Mouse (Mus musculus) kidney, adult 11 months (tissue): ENCODE data around the gene Mrps21.
A peak's percentile ranks its signal among the peaks of the same experiment; 100 is the strongest.
"Not testable (repeated sequence)": the region's sequence is repeated elsewhere in the genome, so short reads cannot be mapped to it uniquely, and the experiment has no call there.

Experiments used
- DNase-seq: peaks from one replicate; pipeline ENCODE4 v3.0.0; 2022

Gene Mrps21

GRCm38 (mm10) chr3:95871392-95871867, at the start of gene Mrps21:
Gene Mrps21 (minus strand): TSS chr3:95871519.
- peak; percentile 94 for DNase-seq

- DNase-seq: not testable (repeated sequence)
Measured at GRCm38 (mm10) chr3:95920532-95920931, 49.2 kb upstream of the Mrps21 start.

GRCm38 (mm10) chr3:95916760-95917159, 45.4 kb upstream of the Mrps21 start:
- no peak for DNase-seq

DNA sequence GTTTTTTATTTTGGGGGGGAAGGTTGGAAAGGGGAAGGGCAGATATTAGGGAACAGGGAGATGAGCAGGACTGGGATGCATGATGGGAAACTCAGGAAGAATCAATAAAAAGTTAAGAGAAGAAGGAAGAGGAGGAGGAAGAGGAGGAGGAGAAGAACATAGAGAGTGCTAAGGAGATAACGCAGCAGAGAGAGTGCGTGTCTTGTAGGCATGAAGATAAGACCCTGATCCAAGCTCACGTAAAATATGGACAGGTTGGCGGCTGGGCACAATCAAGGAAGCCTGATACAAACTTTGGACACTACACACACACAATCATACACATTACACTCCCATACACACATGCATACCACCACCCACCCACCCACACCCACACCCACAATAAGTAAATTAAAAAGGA, 43.4 kb upstream of the Mrps21 start:
- DNase-seq: no peak

- DNase-seq: no peak
Measured at GRCm38 (mm10) chr3:95907613-95908012, 36.3 kb upstream of the Mrps21 start.

GRCm38 (mm10) chr3:95906860-95907259, 35.5 kb upstream of the Mrps21 start:
- no peak for DNase-seq

DNA sequence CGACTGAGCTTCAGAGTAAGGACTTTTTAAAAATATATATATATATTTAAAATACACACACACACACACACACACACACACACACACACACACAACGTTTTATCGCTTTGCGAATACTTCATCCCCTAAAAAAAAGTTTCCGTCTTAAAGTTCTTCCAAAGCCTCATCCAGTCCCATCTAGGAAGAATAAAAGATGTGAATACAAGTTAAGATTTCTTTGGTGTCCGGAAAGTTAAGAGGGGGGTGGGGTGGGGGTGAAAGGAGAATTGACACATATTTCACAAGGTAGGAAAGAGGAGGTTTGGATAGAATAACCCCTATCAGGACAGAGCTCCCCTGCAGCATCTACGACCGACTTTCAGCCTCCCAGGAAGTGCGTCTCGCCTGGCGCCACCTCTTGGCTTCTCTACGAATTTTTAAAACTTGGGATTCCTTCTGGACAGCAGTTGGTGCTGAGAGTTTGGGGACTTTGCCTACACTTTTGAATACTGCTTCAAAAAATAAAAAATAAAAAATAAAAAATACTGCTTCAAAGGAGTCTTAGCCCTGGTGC, 34.7 kb upstream of the Mrps21 start:
- DNase-seq: peak; percentile 52

DNA sequence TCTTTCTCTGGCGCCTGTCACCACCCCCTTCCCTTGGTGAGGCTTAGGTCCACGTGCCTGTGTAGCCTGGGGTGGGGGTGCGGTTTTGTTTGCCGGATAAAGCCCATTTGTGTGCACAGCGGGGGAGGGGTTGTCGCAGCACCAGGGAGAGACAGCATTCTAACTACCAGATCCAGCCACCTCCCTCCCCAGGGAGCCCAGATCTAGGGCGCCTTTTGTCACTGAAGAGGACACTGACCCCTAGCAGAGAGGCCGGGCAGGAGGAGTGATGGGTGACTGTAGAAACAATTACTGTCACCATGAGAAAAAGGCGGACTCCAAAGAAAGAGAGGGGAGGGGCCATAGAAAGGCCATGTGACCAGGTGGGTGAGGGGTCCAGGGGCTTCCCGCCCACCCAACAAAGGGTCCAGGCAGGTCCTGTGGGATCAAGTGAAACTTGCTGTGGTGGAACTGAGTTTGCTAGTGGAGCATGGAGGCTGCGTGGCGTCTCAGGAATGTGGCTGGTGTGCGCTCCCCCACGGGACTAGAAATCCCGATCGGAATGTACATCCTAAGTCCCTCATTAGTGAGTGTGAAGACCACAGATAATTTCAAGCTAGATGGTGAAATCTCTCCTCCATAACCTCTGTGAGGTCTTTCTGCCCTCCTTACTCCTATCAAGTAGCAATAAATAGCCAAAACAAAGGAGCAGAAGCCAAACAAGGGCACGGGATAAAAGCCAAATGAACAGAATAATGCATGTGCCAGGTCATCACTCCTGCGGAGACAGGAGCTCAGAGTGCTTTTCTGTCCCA, 34.0 kb upstream of the Mrps21 start:
- no peak for DNase-seq

DNA sequence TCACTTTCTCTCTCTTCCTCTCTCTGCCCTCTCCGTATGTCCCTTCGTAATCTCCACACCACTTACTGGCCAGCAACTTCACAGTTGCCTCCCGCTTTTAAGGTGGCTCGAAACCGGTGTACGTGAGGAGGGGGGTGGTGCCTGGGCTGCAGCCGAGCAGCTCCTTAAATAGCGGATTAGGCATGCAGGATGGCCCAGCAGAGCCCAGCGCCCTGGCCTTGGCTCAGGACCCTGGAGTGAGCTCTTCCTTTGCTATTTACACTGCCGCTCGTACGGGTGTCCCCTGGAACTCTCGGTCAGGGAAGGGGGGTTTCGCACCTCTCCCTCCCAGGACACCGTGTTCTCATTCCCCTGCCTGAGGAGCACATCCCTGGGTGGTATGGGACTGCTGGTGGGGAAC, 33.2 kb upstream of the Mrps21 start, which contains the start of gene Car14:
TSS of gene Car14 (minus strand) at position 124 of the 400 bp plus-strand sequence.
- peak; percentile 56 for DNase-seq

GRCm38 (mm10) chr3:95903753-95904502, 32.6 kb upstream of the Mrps21 start:
- peak; percentile 85 for DNase-seq

GRCm38 (mm10) chr3:95902643-95903042, 31.3 kb upstream of the Mrps21 start:
- DNase-seq: no peak

DNA sequence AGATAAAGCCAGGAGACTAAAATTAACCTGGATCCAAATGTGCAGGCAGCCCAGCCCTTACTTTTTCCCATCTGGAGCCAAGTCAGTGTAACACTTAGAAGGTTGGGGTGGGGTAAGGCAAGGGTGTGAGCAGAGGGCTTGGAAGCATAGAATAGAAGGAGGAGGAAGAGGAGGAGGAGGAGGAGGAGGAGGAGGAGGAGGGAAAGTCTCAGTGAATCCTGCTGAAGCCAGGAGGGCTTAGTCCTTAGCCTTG, 31.0 kb upstream of the Mrps21 start:
- no peak for DNase-seq

- DNase-seq: peak; percentile 79
Measured at GRCm38 (mm10) chr3:95901616-95902372, 30.5 kb upstream of the Mrps21 start.

- DNase-seq: no peak
Measured at GRCm38 (mm10) chr3:95899800-95900524, 28.6 kb upstream of the Mrps21 start.

DNA sequence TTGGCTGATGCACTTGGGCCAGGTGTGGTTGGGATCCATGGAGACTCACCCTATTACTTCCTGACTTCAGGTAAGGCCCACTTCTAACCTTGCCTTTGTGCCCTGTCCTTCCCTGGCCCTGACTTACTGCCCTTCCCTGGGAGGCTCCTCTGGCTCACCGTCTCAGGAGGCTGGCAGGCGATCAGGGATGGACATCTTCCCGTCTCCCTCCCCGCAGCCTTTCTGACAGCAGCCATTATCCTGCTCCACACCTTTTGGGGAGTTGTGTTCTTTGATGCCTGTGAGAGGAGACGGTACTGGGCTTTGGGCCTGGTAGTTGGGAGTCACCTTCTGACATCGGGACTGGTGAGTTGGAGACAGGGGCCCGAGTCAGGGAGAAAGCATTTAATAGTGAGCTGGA, 24.2 kb upstream of the Mrps21 start:
- DNase-seq: not testable (repeated sequence)

DNA sequence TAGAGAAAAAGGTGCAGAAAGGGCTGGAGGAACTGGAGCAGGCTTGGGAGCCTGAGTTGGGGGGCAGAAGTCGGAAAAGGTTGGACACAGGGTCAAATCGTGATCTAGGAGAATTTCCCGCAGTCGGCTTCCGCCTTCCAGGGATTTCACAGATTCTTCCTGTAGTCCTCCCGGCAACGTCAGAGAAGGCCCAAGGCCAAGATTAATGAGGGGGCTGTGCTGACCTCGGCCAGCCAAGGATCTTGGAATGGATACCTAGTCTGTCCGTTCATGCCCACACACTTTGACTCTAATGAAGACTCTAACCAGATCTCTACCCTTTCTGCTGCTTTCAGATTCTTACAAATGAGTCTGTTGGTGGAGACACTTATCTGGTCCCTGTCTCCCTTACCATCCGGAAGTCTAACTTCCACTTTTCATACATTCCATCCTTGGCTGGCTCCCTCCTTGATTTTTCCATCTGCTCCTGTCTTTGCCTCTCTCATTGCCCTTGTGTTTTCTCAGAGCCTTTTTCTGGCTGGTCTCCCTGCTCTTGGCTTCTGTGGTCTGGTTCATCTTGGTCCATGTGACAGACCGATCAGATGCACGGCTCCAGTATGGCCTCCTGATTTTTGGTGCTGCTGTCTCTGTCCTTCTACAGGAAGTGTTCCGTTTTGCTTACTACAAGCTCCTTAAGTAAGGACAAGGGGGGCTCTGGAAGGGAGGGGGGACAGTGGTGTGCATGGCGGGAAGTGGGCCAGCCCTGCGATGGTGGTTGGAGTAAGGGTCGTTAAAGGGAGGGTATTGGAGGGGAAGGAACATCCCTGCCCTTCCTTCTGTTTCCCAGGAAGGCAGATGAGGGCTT, 23.2 kb upstream of the Mrps21 start:
- DNase-seq: peak; percentile 87

DNA sequence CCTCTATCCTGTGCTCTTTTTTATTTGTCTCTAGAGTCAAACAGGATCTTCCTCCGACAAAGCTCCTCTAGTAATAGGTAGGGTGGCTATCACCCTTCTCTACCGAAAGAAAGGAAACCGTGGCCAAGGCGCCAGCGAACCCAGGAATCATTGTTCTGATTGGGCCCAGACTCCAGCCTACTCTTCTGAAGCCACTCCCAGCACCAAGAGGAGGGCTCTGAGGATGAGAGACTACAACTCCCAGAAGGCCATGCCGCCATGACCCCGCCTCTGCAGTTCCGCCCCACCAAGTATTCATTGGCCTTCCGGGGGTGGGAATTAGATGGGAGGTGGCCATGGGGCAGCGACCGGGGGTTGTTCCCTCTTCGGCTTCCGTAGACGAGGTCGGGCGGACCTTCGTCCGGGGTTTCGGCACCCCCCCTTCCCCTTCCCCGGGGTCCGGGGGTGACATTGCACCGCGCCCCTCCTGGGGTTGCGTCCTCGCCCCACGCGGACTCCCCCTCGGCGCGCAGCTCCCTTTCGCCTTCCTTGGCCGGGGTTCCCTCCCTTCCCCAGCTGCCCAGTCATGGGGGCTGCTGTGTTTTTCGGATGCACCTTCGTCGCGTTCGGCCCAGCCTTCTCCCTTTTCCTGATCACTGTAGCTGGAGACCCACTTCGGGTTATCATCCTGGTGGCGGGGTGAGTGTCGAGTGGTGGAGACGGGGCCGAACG, 22.4 kb upstream of the Mrps21 start, which contains the start of gene Aph1a:
TSS of gene Aph1a (plus strand) at position 364 of the 711 bp plus-strand sequence.
- peak; percentile 98 for DNase-seq

DNA sequence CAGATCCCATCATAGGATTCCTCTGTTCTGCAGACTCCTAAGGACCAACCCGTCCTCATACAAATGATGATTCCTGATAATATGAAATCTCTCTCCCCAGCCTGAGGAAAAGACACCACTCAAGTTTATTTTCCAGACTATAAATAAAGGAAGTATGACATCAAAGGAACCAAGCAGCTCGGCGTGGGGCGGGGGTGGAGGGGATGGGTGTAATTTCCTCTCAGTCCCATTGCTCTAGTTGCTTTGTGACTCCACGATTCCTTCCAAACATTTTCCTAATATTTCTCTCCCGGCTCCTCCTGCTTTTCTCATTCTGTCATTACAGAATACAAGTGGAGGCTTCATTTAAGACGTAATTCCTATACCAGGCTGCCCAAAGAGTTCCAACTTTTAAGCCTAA, 21.8 kb upstream of the Mrps21 start:
- no peak for DNase-seq

DNA sequence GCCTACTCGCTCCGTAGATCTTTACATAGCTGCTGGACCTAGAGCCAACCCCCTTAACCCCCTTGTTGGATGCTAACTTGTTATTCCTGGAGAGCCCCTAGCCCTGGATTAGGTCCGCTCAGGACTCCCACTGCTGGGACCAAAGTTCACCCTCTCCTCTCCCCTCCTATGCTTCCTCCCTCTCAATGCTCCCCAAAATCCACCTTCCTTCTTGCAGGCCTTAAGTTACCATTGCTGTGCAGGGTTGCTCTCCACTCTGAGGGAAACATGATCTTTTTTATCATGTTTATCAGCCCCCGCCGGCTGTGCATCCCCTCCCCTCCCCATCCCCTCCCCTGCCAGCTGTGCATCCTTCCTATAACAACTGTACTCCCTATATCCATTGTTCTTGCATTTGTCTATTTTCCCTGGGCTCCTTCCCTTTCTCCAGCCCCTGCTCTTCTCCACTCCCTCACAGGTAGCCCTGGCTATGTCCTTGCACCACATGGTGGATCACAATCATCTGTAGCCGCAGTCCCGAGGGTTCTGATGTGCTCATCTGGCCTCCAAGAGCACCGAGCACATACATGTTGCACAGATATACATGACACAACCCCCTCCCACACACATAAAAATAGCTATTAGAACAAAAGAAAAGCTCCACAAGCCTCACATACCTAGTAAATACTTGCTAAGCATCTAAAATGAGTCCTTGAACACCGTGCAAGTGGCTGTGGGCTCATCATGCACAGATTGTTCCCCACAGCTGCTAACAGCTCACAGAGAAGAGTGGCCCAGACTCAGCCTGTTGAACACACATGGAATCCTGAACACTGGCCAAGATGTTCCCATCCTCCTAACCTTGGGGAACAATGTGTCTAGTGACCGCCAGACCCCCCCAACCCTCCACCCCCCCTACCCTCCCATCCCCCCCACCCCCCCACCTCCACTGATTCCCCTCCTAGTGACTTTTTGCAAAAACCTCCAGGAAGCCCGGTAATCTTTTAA, 21.0 kb upstream of the Mrps21 start:
- DNase-seq: no peak
